ENCODE assay signal across 10 mouse cellular contexts in genomic region chr11:95509126-95509717, GRCm38 (mm10). TPM values are rescaled to one million over a fixed set of nuclear protein-coding genes. Genes with fewer than 3 reads are reported as not detected.
A peak's percentile ranks its signal among the peaks of the same experiment; 100 is the strongest.
DNase-seq lines count a peak whose midpoint lies in the region; ATAC-seq and TF ChIP-seq lines count a peak whose summit lies in the region.
"Had no signal": no experiment of that assay in that cellular context is flagged by ENCODE, and none has a peak within 500 bp of the region (broad histone marks: within the 10 kb centered on the region; RNA-seq: fewer than 3 reads in every experiment).

No protein-coding gene starts in this region.

- H3K9ac ChIP-seq in heart, postnatal 0 days (replicated peaks; ENCODE audit: low read depth, low read length), result no peak overlapping the region
- H3K9ac ChIP-seq: forebrain, embryonic 13.5 days; midbrain, embryonic 13.5 days had no signal

- no peaks in the 10 kb centered on the region for H3K36me3 ChIP-seq in heart, postnatal 0 days (replicated peaks; ENCODE audit: control insufficient read depth, insufficient read depth, low read length)
- H3K36me3 ChIP-seq: midbrain, embryonic 13.5 days had no signal

- peak; percentile 45 for TF ChIP-seq CTCF in heart, postnatal 0 days (IDR thresholded peaks at IDR 0.05; ENCODE audit: low read depth)

- no peak for TF ChIP-seq EP300 in heart, postnatal 0 days (IDR thresholded peaks at IDR 0.05; ENCODE audit: low read depth)

- no peak overlapping the region for H3K4me3 ChIP-seq in heart, postnatal 0 days (ENCODE audit: low read depth, low read length)
- H3K4me3 ChIP-seq: forebrain, embryonic 13.5 days; midbrain, embryonic 13.5 days had no signal

- H3K4me1 ChIP-seq in heart, postnatal 0 days (ENCODE audit: control insufficient read depth, insufficient read depth), result peaks cover 2% of the 10 kb centered on the region

- no peak for DNase-seq in heart, postnatal 0 days (ENCODE audit: low spot score)
- no peak for DNase-seq in heart, adult 8-10 months (ENCODE audit: low spot score)
- DNase-seq in thymus, postnatal 0 days (ENCODE audit: low spot score), result peak; percentile 34
- DNase-seq in thymus, adult 18-20 months, result no peak
- DNase-seq in adrenal gland, postnatal 25 days, result peak; percentile 57
- no peak for DNase-seq in right cerebral cortex, postnatal 36 days (ENCODE audit: low spot score in 2 of 2)
- no peak for DNase-seq in frontal cortex, postnatal 36 days (ENCODE audit: low spot score in 2 of 2)

- WGBS in heart, postnatal 0 days, result 65% methylated on average over 6 of the region's 6 CpGs

- no peak overlapping the region for H3K27ac ChIP-seq in heart, postnatal 0 days (ENCODE audit: low read depth)
- H3K27ac ChIP-seq: forebrain, embryonic 13.5 days; midbrain, embryonic 13.5 days had no signal

- no peak overlapping the region for H3K4me2 ChIP-seq in heart, postnatal 0 days (ENCODE audit: low read depth, low read length)
- H3K4me2 ChIP-seq: forebrain, embryonic 13.5 days; midbrain, embryonic 13.5 days had no signal

- no peaks in the 10 kb centered on the region for H3K9me3 ChIP-seq in heart, postnatal 0 days (replicated peaks; ENCODE audit: control insufficient read depth, low read length)
- H3K9me3 ChIP-seq: forebrain, embryonic 13.5 days; midbrain, embryonic 13.5 days had no signal

- H3K27me3 ChIP-seq in heart, postnatal 0 days (ENCODE audit: control insufficient read depth, insufficient read depth, low read length), result peaks cover 29% of the 10 kb centered on the region

- ATAC-seq in heart, postnatal 0 days (ENCODE audit: insufficient read depth, low read depth), result no peak
- ATAC-seq: forebrain, embryonic 13.5 days; hindbrain, embryonic 16.5 days; midbrain, embryonic 13.5 days had no signal

RNA-seq across cellular contexts. Expression of gene Nxph3, which starts 5.1 kb away (rescaled TPM):
- not detected in 2 replicates for total RNA-seq in heart, postnatal 0 days (2014; rRNA removed; ENCODE audit: low replicate concordance)
- 0.08 and 0.14 TPM in 2 replicates for polyA plus RNA-seq in heart, postnatal 0 days (2015; fragmentation: Nextera tagmentation; extraction: Ambion mirVana)
- total RNA-seq in heart, adult 8-10 months (2022), result under 1 TPM; 0.41 to 0.76 (median 0.50) TPM
- polyA plus RNA-seq in thymus, postnatal 0 days (2015; fragmentation: Nextera tagmentation; extraction: Ambion mirVana), result 0.09 TPM in 1 of 2 replicates, not detected in the other
- total RNA-seq in adrenal gland, postnatal 25 days (2021), result 2.0 and 2.9 TPM in 2 replicates

Comparison
In these comparisons a context has a peak if more than half of its experiments do, and no peak if none do; other contexts are left out.
1. DNase-seq: peak in thymus, postnatal 0 days (single experiment) and adrenal gland, postnatal 25 days (single experiment); none in heart, postnatal 0 days (single experiment), heart, adult 8-10 months (single experiment), thymus, adult 18-20 months (0 of 2), right cerebral cortex, postnatal 36 days (0 of 2) and frontal cortex, postnatal 36 days (0 of 2).